In genomic region chr5:116421791-116422481, GRCm38 (mm10) we compare ENCODE assay signal across 8 mouse cellular contexts. TPM values are rescaled to one million over a fixed set of nuclear protein-coding genes. Genes with fewer than 3 reads are reported as not detected.
DNase-seq lines count a peak whose midpoint lies in the region; ATAC-seq and TF ChIP-seq lines count a peak whose summit lies in the region.

No protein-coding gene starts in this region.

- intact Hi-C loops in left cerebral cortex, adult 2 months (cut with DNase I): no loop called here
- intact Hi-C loops in left cerebral cortex, postnatal 25 days (cut with DNase I): no loop called here

- peaks cover 38% of the 10 kb centered on the region for H3K4me1 ChIP-seq in embryonic facial prominence, embryonic 13.5 days
- H3K4me1 ChIP-seq in hindbrain, postnatal 0 days (ENCODE audit: insufficient read depth, low read length): peaks cover 13% of the 10 kb centered on the region; the same call in 1 of the 2 replicates
- peaks cover 19% of the 10 kb centered on the region for H3K4me1 ChIP-seq in midbrain, embryonic 11.5 days (ENCODE audit: control insufficient read depth, insufficient read depth, low read length)

- H3K4me3 ChIP-seq in left cerebral cortex, adult 2 months: peak overlapping the region; percentile 34
- H3K4me3 ChIP-seq in embryonic facial prominence, embryonic 13.5 days: peak overlapping the region; percentile 39
- H3K4me3 ChIP-seq in hindbrain, postnatal 0 days (ENCODE audit: low read length): peak overlapping the region; percentile 20
- H3K4me3 ChIP-seq in midbrain, embryonic 11.5 days (ENCODE audit: low read depth, low read length): no peak overlapping the region

- DNase-seq in left cerebral cortex, adult 2 months (ENCODE audit: extremely low spot score in 1 of 2, low spot score in 2 of 2): no peak
- DNase-seq in left cerebral cortex, postnatal 25 days (ENCODE audit: low spot score in 2 of 2): no peak
- no peak for DNase-seq in hindbrain, postnatal 0 days (ENCODE audit: low spot score)
- DNase-seq in midbrain, embryonic 11.5 days (ENCODE audit: low spot score, missing footprints): no peak
- no peak for DNase-seq in ovary, postnatal 10 days (ENCODE audit: low spot score)
- no peak for DNase-seq in testis, postnatal 10 days (ENCODE audit: low spot score)
- DNase-seq in urinary bladder, postnatal 25 days (ENCODE audit: low spot score): no peak

- H3K27ac ChIP-seq in left cerebral cortex, adult 2 months: peak overlapping the region; percentile 48
- H3K27ac ChIP-seq in embryonic facial prominence, embryonic 13.5 days: peak overlapping the region; percentile 76
- peak overlapping the region; percentile 11 for H3K27ac ChIP-seq in hindbrain, postnatal 0 days
- no peak overlapping the region for H3K27ac ChIP-seq in midbrain, embryonic 11.5 days (ENCODE audit: low read depth, low read length)

- ATAC-seq in embryonic facial prominence, embryonic 13.5 days (ENCODE audit: insufficient number of reproducible peaks, insufficient read depth, low FRiP score, low TSS enrichment, low read depth): no peak
- ATAC-seq in hindbrain, postnatal 0 days: no peak; the same call in 1 of the 2 replicates
- no peak for ATAC-seq in midbrain, embryonic 11.5 days (ENCODE audit: low FRiP score)

- H3K9me3 ChIP-seq in embryonic facial prominence, embryonic 13.5 days: no peaks in the 10 kb centered on the region
- H3K9me3 ChIP-seq in hindbrain, postnatal 0 days (ENCODE audit: low read length): no peaks in the 10 kb centered on the region
- H3K9me3 ChIP-seq in midbrain, embryonic 11.5 days (ENCODE audit: control insufficient read depth, low read length): no peaks in the 10 kb centered on the region

- peak overlapping the region; percentile 72 for H3K4me2 ChIP-seq in embryonic facial prominence, embryonic 13.5 days
- H3K4me2 ChIP-seq in hindbrain, postnatal 0 days (ENCODE audit: low read depth, low read length): peak overlapping the region; percentile 43
- peak overlapping the region; percentile 44 for H3K4me2 ChIP-seq in midbrain, embryonic 11.5 days

- H3K36me3 ChIP-seq in embryonic facial prominence, embryonic 13.5 days: no peaks in the 10 kb centered on the region
- H3K36me3 ChIP-seq in hindbrain, postnatal 0 days (ENCODE audit: insufficient read depth, low read length): no peaks in the 10 kb centered on the region
- no peaks in the 10 kb centered on the region for H3K36me3 ChIP-seq in midbrain, embryonic 11.5 days (ENCODE audit: control insufficient read depth, insufficient read depth, low read length)

- WGBS in embryonic facial prominence, embryonic 13.5 days: 46% methylated on average over 22 of the region's 22 CpGs
- WGBS in hindbrain, postnatal 0 days: 52% methylated on average over 22 of the region's 22 CpGs
- 54% methylated on average over 22 of the region's 22 CpGs for WGBS in midbrain, embryonic 11.5 days

- H3K9ac ChIP-seq in embryonic facial prominence, embryonic 13.5 days: peak overlapping the region; percentile 73
- H3K9ac ChIP-seq in hindbrain, postnatal 0 days (replicated peaks; ENCODE audit: low read length): peak overlapping the region; percentile 34; the same call in 1 of the 2 replicates
- no peak overlapping the region; the same call in 1 of the 2 replicates for H3K9ac ChIP-seq in midbrain, embryonic 11.5 days (ENCODE audit: low read length)

- TF ChIP-seq CTCF in left cerebral cortex, adult 2 months (IDR thresholded peaks at IDR 0.05): no peak
- no peak for TF ChIP-seq CTCF in hindbrain, postnatal 0 days (IDR thresholded peaks at IDR 0.05; ENCODE audit: low read depth)

- H3K27me3 ChIP-seq in embryonic facial prominence, embryonic 13.5 days: peaks cover 9% of the 10 kb centered on the region
- no peaks in the 10 kb centered on the region for H3K27me3 ChIP-seq in hindbrain, postnatal 0 days (ENCODE audit: insufficient read depth, low read length)
- H3K27me3 ChIP-seq in midbrain, embryonic 11.5 days (ENCODE audit: control insufficient read depth, insufficient read depth, low read length): no peaks in the 10 kb centered on the region

RNA-seq across cellular contexts. Expression of gene Hspb8, which starts 0.7 kb away (rescaled TPM):
- total RNA-seq in left cerebral cortex, adult 2 months (2021): 10 to 100 TPM; 11.0 to 12.6 TPM
- 10 to 100 TPM; 11.7 to 12.5 TPM for total RNA-seq in left cerebral cortex, postnatal 25 days (2021)
- 8.4 and 11.0 TPM in 2 replicates for polyA plus RNA-seq in embryonic facial prominence, embryonic 13.5 days (2015; fragmentation: Nextera tagmentation; extraction: Ambion mirVana)
- total RNA-seq in hindbrain, postnatal 0 days (2014; rRNA removed): 13.2 and 17.9 TPM in 2 replicates
- polyA plus RNA-seq in hindbrain, postnatal 0 days (2015; fragmentation: Nextera tagmentation; extraction: Ambion mirVana): 10.0 and 11.2 TPM in 2 replicates
- polyA plus RNA-seq in midbrain, embryonic 11.5 days (2014; fragmentation: Nextera tagmentation; extraction: Ambion mirVana): 5.5 and 6.1 TPM in 2 replicates
